Comparison of ENCODE assay signal across 21 mouse cellular contexts in the genomic region with DNA sequence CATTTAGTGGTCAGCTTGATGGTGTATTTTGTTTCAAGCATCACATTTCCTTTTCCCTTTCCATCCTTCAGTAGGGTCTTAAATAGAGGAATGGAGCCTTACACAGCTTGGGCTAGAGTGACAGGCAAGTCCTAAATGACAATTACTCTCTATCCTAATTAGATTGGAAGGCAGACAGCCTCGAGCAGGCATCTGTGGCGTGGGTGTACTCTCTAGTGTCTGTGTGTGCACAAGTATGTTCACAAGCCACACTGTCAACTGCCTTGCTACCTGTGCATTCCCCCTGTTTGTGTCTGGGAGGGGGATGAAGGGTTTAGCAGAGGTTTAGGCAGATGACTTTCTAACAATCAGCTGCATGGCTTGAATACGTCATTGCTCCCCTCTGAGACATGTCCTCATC. TPM values are rescaled to one million over a fixed set of nuclear protein-coding genes. Genes with fewer than 3 reads are reported as not detected.
"Had no signal": no experiment of that assay in that cellular context is flagged by ENCODE, and none has a peak within 500 bp of the region (broad histone marks: within the 10 kb centered on the region; RNA-seq: fewer than 3 reads in every experiment).

No protein-coding gene starts in this region.

- DNase-seq: kidney, adult 8-10 months; kidney, postnatal 10 days; kidney, postnatal 36 days; liver, postnatal 0 days; lung, embryonic 14.5 days; right cerebral cortex, adult 18-20 months; right cerebral cortex, postnatal 14 days; right cerebral cortex, postnatal 4 days; thymus, adult 2 months; thymus, postnatal 25 days had no signal

- H3K4me3 ChIP-seq: kidney, embryonic 15.5 days; left cerebral cortex, adult 2 months; limb, embryonic 12.5 days; limb, embryonic 15.5 days; midbrain, embryonic 12.5 days; midbrain, embryonic 15.5 days; neural tube, embryonic 12.5 days; neural tube, embryonic 15.5 days had no signal

- H3K27me3 ChIP-seq: midbrain, embryonic 15.5 days; neural tube, embryonic 12.5 days; neural tube, embryonic 15.5 days had no signal

- H3K9me3 ChIP-seq: kidney, embryonic 15.5 days; limb, embryonic 12.5 days; limb, embryonic 15.5 days; midbrain, embryonic 12.5 days; midbrain, embryonic 15.5 days; neural tube, embryonic 12.5 days; neural tube, embryonic 15.5 days had no signal

- H3K27ac ChIP-seq: kidney, embryonic 15.5 days; left cerebral cortex, adult 2 months; limb, embryonic 12.5 days; limb, embryonic 15.5 days; liver, embryonic 14.5 days; macrophage; midbrain, embryonic 12.5 days; midbrain, embryonic 15.5 days; neural tube, embryonic 12.5 days; neural tube, embryonic 15.5 days; stomach, postnatal 0 days had no signal

- H3K4me1 ChIP-seq: limb, embryonic 15.5 days; midbrain, embryonic 12.5 days; midbrain, embryonic 15.5 days; neural tube, embryonic 12.5 days; neural tube, embryonic 15.5 days had no signal

- H3K36me3 ChIP-seq: kidney, embryonic 15.5 days; limb, embryonic 12.5 days; limb, embryonic 15.5 days; midbrain, embryonic 12.5 days; midbrain, embryonic 15.5 days; neural tube, embryonic 12.5 days; neural tube, embryonic 15.5 days had no signal

RNA-seq across cellular contexts. Expression of gene Trabd2b, which starts 6.7 kb away (rescaled TPM):
- polyA plus RNA-seq: macrophage had no signal
